In genomic region chr10:31606981-31607867, GRCm38 (mm10) we compare ENCODE assay signal across 8 mouse cellular contexts. TPM values are rescaled to one million over a fixed set of nuclear protein-coding genes. Genes with fewer than 3 reads are reported as not detected.
A peak's percentile ranks its signal among the peaks of the same experiment; 100 is the strongest.
DNase-seq lines count a peak whose midpoint lies in the region; ATAC-seq and TF ChIP-seq lines count a peak whose summit lies in the region.

No protein-coding gene starts in this region.

- H3K27me3 ChIP-seq in liver, adult 2 months (ENCODE audit: control insufficient read depth, insufficient read depth, low read length): no peaks in the 10 kb centered on the region; the same call in 1 of the 2 replicates
- H3K27me3 ChIP-seq in hindbrain, embryonic 15.5 days: no peaks in the 10 kb centered on the region
- no peaks in the 10 kb centered on the region for H3K27me3 ChIP-seq in lung, embryonic 14.5 days (ENCODE audit: insufficient read depth, low read length)
- no peaks in the 10 kb centered on the region for H3K27me3 ChIP-seq in stomach, embryonic 14.5 days (ENCODE audit: control insufficient read depth, insufficient read depth, low read length)
- H3K27me3 ChIP-seq in thymus, adult 2 months (ENCODE audit: control insufficient read depth, insufficient read depth, low read length): no peaks in the 10 kb centered on the region; the same call in 1 of the 2 replicates

- peak; percentile 97 for DNase-seq in liver, adult 2 months (ENCODE audit: extremely low read depth, low read depth, low spot score)
- no peak for DNase-seq in liver
- peak; percentile 54 for DNase-seq in fat pad, adult 2 months (ENCODE audit: extremely low read depth, low read depth, low spot score)
- peak; percentile 52 for DNase-seq in lung, embryonic 14.5 days
- no peak for DNase-seq in frontal cortex, postnatal 14 days (ENCODE audit: low spot score in 2 of 2)
- DNase-seq in thymus, adult 2 months: no peak

- H3K9ac ChIP-seq in liver, adult 2 months (ENCODE audit: low read depth, low read length): peak overlapping the region; percentile 49
- peak overlapping the region; percentile 99 for H3K9ac ChIP-seq in hindbrain, embryonic 15.5 days
- peak overlapping the region; percentile 93 for H3K9ac ChIP-seq in lung, embryonic 14.5 days
- peak overlapping the region; percentile 93 for H3K9ac ChIP-seq in stomach, embryonic 14.5 days (replicated peaks; ENCODE audit: low read depth, low read length)

- no peak for TF ChIP-seq POLR2A in liver, adult 2 months (IDR thresholded peaks at IDR 0.05; ENCODE audit: extremely low read depth, insufficient read depth, low read length)
- no peak for TF ChIP-seq POLR2A in thymus, adult 2 months (IDR thresholded peaks at IDR 0.05; ENCODE audit: control insufficient read depth, extremely low read depth, insufficient read depth, low read length, poor library complexity)

- no peak for ATAC-seq in hindbrain, embryonic 15.5 days (ENCODE audit: low FRiP score, low read depth)
- peak; percentile 8; the same call in 1 of the 2 replicates for ATAC-seq in lung, embryonic 14.5 days (ENCODE audit: insufficient read depth)
- ATAC-seq in stomach, embryonic 14.5 days (ENCODE audit: insufficient number of reproducible peaks, insufficient read depth, low FRiP score, low read depth): no peak

- H3K27ac ChIP-seq in liver, adult 2 months (replicated peaks; ENCODE audit: insufficient read depth, low read depth, low read length): peak overlapping the region; percentile 100
- peak overlapping the region; percentile 33; the same call in 1 of the 2 replicates for H3K27ac ChIP-seq in hindbrain, embryonic 15.5 days (replicated peaks)
- H3K27ac ChIP-seq in lung, embryonic 14.5 days (ENCODE audit: low read depth): peak overlapping the region; percentile 55
- H3K27ac ChIP-seq in stomach, embryonic 14.5 days (ENCODE audit: low read length): peak overlapping the region; percentile 48; the same call in 1 of the 2 replicates
- H3K27ac ChIP-seq in thymus, adult 2 months (ENCODE audit: control insufficient read depth, insufficient read depth, low read length): no peak overlapping the region

- peak overlapping the region; percentile 69 for H3K4me3 ChIP-seq in liver, adult 2 months (ENCODE audit: insufficient read depth, low read depth, low read length)
- peak overlapping the region; percentile 97 for H3K4me3 ChIP-seq in hindbrain, embryonic 15.5 days
- peak overlapping the region; percentile 87 for H3K4me3 ChIP-seq in lung, embryonic 14.5 days (ENCODE audit: low read depth, low read length)
- H3K4me3 ChIP-seq in stomach, embryonic 14.5 days (ENCODE audit: low read depth, low read length): peak overlapping the region; percentile 80
- H3K4me3 ChIP-seq in thymus, adult 2 months (ENCODE audit: control insufficient read depth, insufficient read depth, low read length): no peak overlapping the region

- H3K9me3 ChIP-seq in hindbrain, embryonic 15.5 days: no peaks in the 10 kb centered on the region
- no peaks in the 10 kb centered on the region for H3K9me3 ChIP-seq in lung, embryonic 14.5 days (ENCODE audit: low read depth, low read length)
- H3K9me3 ChIP-seq in stomach, embryonic 14.5 days (ENCODE audit: control insufficient read depth, low read depth, low read length): no peaks in the 10 kb centered on the region

- peak overlapping the region; percentile 92 for H3K4me2 ChIP-seq in hindbrain, embryonic 15.5 days
- H3K4me2 ChIP-seq in lung, embryonic 14.5 days: peak overlapping the region; percentile 71
- peak overlapping the region; percentile 81 for H3K4me2 ChIP-seq in stomach, embryonic 14.5 days (replicated peaks; ENCODE audit: low read depth, low read length)

- no peaks in the 10 kb centered on the region for H3K36me3 ChIP-seq in liver, adult 2 months (ENCODE audit: control insufficient read depth, insufficient read depth, low read length)
- no peaks in the 10 kb centered on the region for H3K36me3 ChIP-seq in hindbrain, embryonic 15.5 days
- H3K36me3 ChIP-seq in lung, embryonic 14.5 days (ENCODE audit: insufficient read depth): 0 out of 2 replicates have a peak, but pooled peaks cover 4% of the 10 kb centered on the region
- H3K36me3 ChIP-seq in stomach, embryonic 14.5 days (ENCODE audit: control insufficient read depth, insufficient read depth, low read length): no peaks in the 10 kb centered on the region
- H3K36me3 ChIP-seq in thymus, adult 2 months (ENCODE audit: control insufficient read depth, insufficient read depth, low read length): no peaks in the 10 kb centered on the region

- 6% methylated on average over 11 of the region's 11 CpGs for WGBS in liver, adult 2 months
- WGBS in hindbrain, embryonic 15.5 days: 15% methylated on average over 11 of the region's 11 CpGs
- WGBS in lung, embryonic 14.5 days: 6% methylated on average over 11 of the region's 11 CpGs
- 8% methylated on average over 11 of the region's 11 CpGs for WGBS in stomach, embryonic 14.5 days
- 38% methylated on average over 11 of the region's 11 CpGs for whole genome bisulfite sequencing in thymus, adult 2 months

- peaks cover 14% of the 10 kb centered on the region for H3K4me1 ChIP-seq in liver, adult 2 months (ENCODE audit: control insufficient read depth, insufficient read depth, low read length)
- H3K4me1 ChIP-seq in hindbrain, embryonic 15.5 days (replicated peaks): peaks cover 42% of the 10 kb centered on the region
- peaks cover 8% of the 10 kb centered on the region; the same call in 1 of the 2 replicates for H3K4me1 ChIP-seq in lung, embryonic 14.5 days (ENCODE audit: insufficient read depth)
- peaks cover 12% of the 10 kb centered on the region; the same call in 1 of the 2 replicates for H3K4me1 ChIP-seq in stomach, embryonic 14.5 days (ENCODE audit: control insufficient read depth, insufficient read depth, low read length)
- no peaks in the 10 kb centered on the region for H3K4me1 ChIP-seq in thymus, adult 2 months (replicated peaks; ENCODE audit: control insufficient read depth, insufficient read depth, low read length)

- no peak for TF ChIP-seq CTCF in liver, adult 2 months (IDR thresholded peaks at IDR 0.05; ENCODE audit: low read depth, low read length)
- TF ChIP-seq CTCF in lung, embryonic 14.5 days (IDR thresholded peaks at IDR 0.05; ENCODE audit: low read depth): no peak
- TF ChIP-seq CTCF in thymus, adult 2 months (IDR thresholded peaks at IDR 0.05; ENCODE audit: borderline replicate concordance, control insufficient read depth, extremely low read depth, insufficient read depth, low read length, poor library complexity): no peak

- H3K79me2 ChIP-seq in liver, adult 2 months (ENCODE audit: control insufficient read depth, insufficient read depth, low read length): peaks cover 29% of the 10 kb centered on the region

RNA-seq across cellular contexts. Expression of gene Rnf217, which starts 1.8 kb away (rescaled TPM):
- total RNA-seq in liver, adult 2 months (2014; rRNA removed): 7.8 and 8.0 TPM in 2 replicates
- 2.4 and 3.5 TPM in 2 replicates for polyA plus RNA-seq in liver, adult 2 months (2012; rRNA removed)
- polyA plus RNA-seq in hindbrain, embryonic 15.5 days (2015; fragmentation: Nextera tagmentation; extraction: Ambion mirVana): 1.7 and 1.9 TPM in 2 replicates
- polyA plus RNA-seq in lung, embryonic 14.5 days (2014; fragmentation: Nextera tagmentation; extraction: Ambion mirVana): 2.4 and 2.8 TPM in 2 replicates
- polyA plus RNA-seq in stomach, embryonic 14.5 days (2014; fragmentation: Nextera tagmentation; extraction: Ambion mirVana): 3.5 and 3.9 TPM in 2 replicates
- 0.42 and 0.45 TPM in 2 replicates for polyA plus RNA-seq in thymus, adult 2 months (2012; rRNA removed)

Comparison
In these comparisons a context has a peak if more than half of its experiments do, and no peak if none do; other contexts are left out.
1. DNase-seq: peak in liver, adult 2 months (single experiment), fat pad, adult 2 months (single experiment) and lung, embryonic 14.5 days (single experiment); none in liver (single experiment), frontal cortex, postnatal 14 days (0 of 2) and thymus, adult 2 months (single experiment).
2. H3K9ac ChIP-seq: peak in every context shown above with its lines; median percentile 99 in hindbrain, embryonic 15.5 days; 93 in lung, embryonic 14.5 days; 93 in stomach, embryonic 14.5 days; 49 in liver, adult 2 months.
3. Peak in every context shown above with its lines, with median percentiles within 50 percentile points of each other: H3K4me2 ChIP-seq.